In the genomic region with DNA sequence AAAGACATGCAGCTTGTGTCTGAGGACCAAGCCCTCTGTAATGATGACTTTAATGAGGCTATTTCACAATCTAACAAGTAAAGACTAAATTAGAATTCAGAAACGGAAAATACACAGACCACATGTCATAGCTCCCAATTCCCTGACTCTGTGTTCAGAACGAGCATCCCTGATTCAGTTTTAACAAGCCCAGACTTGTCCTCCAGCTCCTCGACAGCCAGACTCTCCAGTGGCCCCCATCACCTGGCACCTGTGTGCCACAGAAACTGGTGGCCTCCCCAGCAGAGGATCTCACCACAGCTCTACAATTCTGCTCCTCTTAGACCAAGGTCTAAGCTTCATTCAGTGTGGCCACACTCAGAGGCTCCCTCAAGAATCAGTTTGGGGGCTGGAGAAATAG, we compare ENCODE assay signal across 21 mouse cellular contexts. TPM values are rescaled to one million over a fixed set of nuclear protein-coding genes. Genes with fewer than 3 reads are reported as not detected.
DNase-seq lines count a peak whose midpoint lies in the region; TF ChIP-seq lines count a peak whose summit lies in the region.
"Had no signal": no experiment of that assay in that cellular context is flagged by ENCODE, and none has a peak within 500 bp of the region (broad histone marks: within the 10 kb centered on the region; RNA-seq: fewer than 3 reads in every experiment).

No protein-coding gene starts in this region.

- H3K9ac ChIP-seq in ES-E14 (ENCODE audit: insufficient read depth, low read depth, low read length, poor library complexity, severe bottlenecking) = peak overlapping the region; percentile 75; the same call in 1 of the 2 replicates
- H3K9ac ChIP-seq: embryonic facial prominence, embryonic 13.5 days; embryonic facial prominence, embryonic 15.5 days; forebrain, embryonic 13.5 days had no signal

- in situ Hi-C loops in ES-E14 (cut with MboI; ENCODE audit: low sequenced_read_pairs in 2 of 2, unreplicated experiment in 2 of 2) = no loop called here

- 65% methylated on average over 3 of the region's 3 CpGs for WGBS in heart, embryonic 10.5 days

- TF ChIP-seq CTCF in E14TG2a.4 (conservative IDR thresholded peaks at IDR 0.05; ENCODE audit: low read length) = no peak

- H3K4me3 ChIP-seq in heart, embryonic 10.5 days = no peak overlapping the region
- H3K4me3 ChIP-seq in E14TG2a.4 (replicated peaks; ENCODE audit: low read length) (peak overlapping the region; percentile 8; the same call in 1 of the 2 replicates), ES-E14 (ENCODE audit: insufficient read depth in 1 of 2, low read depth in 1 of 2, low read length in 2 of 2, poor library complexity in 1 of 2, severe bottlenecking in 1 of 2) (no peak overlapping the region)
- H3K4me3 ChIP-seq: embryonic facial prominence, embryonic 13.5 days; embryonic facial prominence, embryonic 15.5 days; erythroblast, embryonic 14.5 days; forebrain, embryonic 13.5 days had no signal

- H3K27me3 ChIP-seq in heart, embryonic 10.5 days (ENCODE audit: insufficient read depth, poor library complexity, severe bottlenecking) = no peaks in the 10 kb centered on the region
- no peaks in the 10 kb centered on the region for H3K27me3 ChIP-seq in E14TG2a.4 (ENCODE audit: insufficient read depth, low read length)
- H3K27me3 ChIP-seq: embryonic facial prominence, embryonic 13.5 days; embryonic facial prominence, embryonic 15.5 days; forebrain, embryonic 13.5 days had no signal

- no peak overlapping the region for H3K27ac ChIP-seq in heart, embryonic 10.5 days
- H3K27ac ChIP-seq in ES-E14 (ENCODE audit: insufficient read depth, low read depth, low read length, poor library complexity, severe bottlenecking) = peak overlapping the region; percentile 90
- H3K27ac ChIP-seq: embryonic facial prominence, embryonic 13.5 days; embryonic facial prominence, embryonic 15.5 days; forebrain, embryonic 13.5 days had no signal

- peaks cover 4% of the 10 kb centered on the region; the same call in 1 of the 2 replicates for H3K36me3 ChIP-seq in heart, embryonic 10.5 days
- H3K36me3 ChIP-seq in E14TG2a.4 (ENCODE audit: insufficient read depth, low read length) (peaks cover 43% of the 10 kb centered on the region), ES-E14 (ENCODE audit: control insufficient read depth, insufficient read depth, low read length, poor library complexity, severe bottlenecking) (peaks cover 11% of the 10 kb centered on the region; the same call in 1 of the 2 replicates)
- H3K36me3 ChIP-seq: embryonic facial prominence, embryonic 13.5 days; embryonic facial prominence, embryonic 15.5 days had no signal

- intact Hi-C loops in heart, postnatal 25 days (cut with DNase I) = no loop called here

- no peaks in the 10 kb centered on the region for H3K4me1 ChIP-seq in heart, embryonic 10.5 days
- peaks cover 69% of the 10 kb centered on the region for H3K4me1 ChIP-seq in E14TG2a.4 (replicated peaks; ENCODE audit: low read depth, low read length)
- peaks cover 2 to 10% of the 10 kb centered on the region in 2 experiments; a peak in 2 of 4 replicates for H3K4me1 ChIP-seq in ES-E14 (ENCODE audit: control insufficient read depth in 2 of 2, insufficient read depth in 2 of 2, low read length in 2 of 2, poor library complexity in 1 of 2)
- H3K4me1 ChIP-seq: embryonic facial prominence, embryonic 15.5 days; forebrain, embryonic 13.5 days had no signal

- DNase-seq in heart, embryonic 10.5 days (ENCODE audit: low spot score) = peak; percentile 72
- DNase-seq in heart, postnatal 25 days (ENCODE audit: low spot score) = no peak
- DNase-seq in ES-E14 (ENCODE audit: low read depth, low spot score) (no peak), ZHBTc4 (ENCODE audit: low read depth, low spot score) (peak; percentile 56)
- DNase-seq in spleen, adult 18-20 months = no peak
- no peak for DNase-seq in gastrocnemius, postnatal 4 days (ENCODE audit: low spot score in 2 of 2)
- DNase-seq in lung, adult 18-20 months = no peak
- DNase-seq: adrenal gland, adult 8-10 months; adrenal gland, postnatal 14 days; adrenal gland, postnatal 36 days; cerebellum, adult 11-12 months; cerebellum, adult 8-10 months; cerebellum, adult 9-11 months; cerebellum, postnatal 14 days; cerebellum, postnatal 36 days; embryo, embryonic 11 days had no signal

- peaks cover 3% of the 10 kb centered on the region; the same call in 1 of the 2 replicates for H3K9me3 ChIP-seq in heart, embryonic 10.5 days
- H3K9me3 ChIP-seq in E14TG2a.4 (ENCODE audit: low read length) = peaks cover 8% of the 10 kb centered on the region
- no peaks in the 10 kb centered on the region; the same call in 1 of the 2 replicates for H3K9me3 ChIP-seq in ES-E14 (ENCODE audit: control insufficient read depth, insufficient read depth, low read depth, low read length)
- H3K9me3 ChIP-seq: embryonic facial prominence, embryonic 13.5 days; embryonic facial prominence, embryonic 15.5 days had no signal

TF ChIP-seq in ES-E14, 5 proteins besides CTCF, POLR2A, EP300 and RAD21:
- TF ChIP-seq ZC3H11A (IDR thresholded peaks at IDR 0.05; ENCODE audit: borderline replicate concordance, low read depth, low read length) (no peak), HCFC1 (IDR thresholded peaks at IDR 0.05; ENCODE audit: borderline replicate concordance, insufficient read depth, low read length) (no peak), MAFK (IDR thresholded peaks at IDR 0.05; ENCODE audit: insufficient read depth, low read depth, low read length) (no peak), ZNF384 (IDR thresholded peaks at IDR 0.05; ENCODE audit: low read depth, low read length) (no peak), CHD2 (IDR thresholded peaks at IDR 0.05; ENCODE audit: low read depth, low read length) (no peak)

RNA-seq across cellular contexts. Expression of gene Tjp2, which starts 27.5 kb away (rescaled TPM):
- 31.2 and 33.9 TPM in 2 replicates for polyA plus RNA-seq in heart, embryonic 10.5 days (2016; fragmentation: Nextera tagmentation; extraction: Ambion mirVana)
- 10 to 100 TPM; 19.7 to 22.1 TPM for total RNA-seq in heart, postnatal 25 days (2021)
- total RNA-seq in ES-E14 (2012; rRNA removed) = 97.3 and 104 TPM in 2 replicates
- total RNA-seq in gastrocnemius, postnatal 4 days (2021) = 10 to 100 TPM; 15.8 to 19.5 TPM

Comparison
In these comparisons a context has a peak if more than half of its experiments do, and no peak if none do; other contexts are left out.
1. DNase-seq: peak in heart, embryonic 10.5 days (single experiment) and ZHBTc4 (single experiment); none in heart, postnatal 25 days (single experiment), ES-E14 (single experiment), spleen, adult 18-20 months (0 of 2), gastrocnemius, postnatal 4 days (0 of 2) and lung, adult 18-20 months (0 of 2).